Mouse (Mus musculus) MEL (cell line): Measurements from ENCODE around the gene Cdh13. TPM values are rescaled to one million over a fixed set of nuclear protein-coding genes. Genes with fewer than 3 reads are reported as not detected.

Experiments
- DNase-seq: peaks from one replicate; pipeline ENCODE4 v3.0.0; 2011; ENCODE audit warnings: low read depth, low spot score
- H3K27ac ChIP-seq: 2 replicates; pipeline ENCODE4 v1.5.1; 2012; ENCODE audit warnings: low read depth, mild to moderate bottlenecking, control low read depth, low read length, moderate library complexity; ENCODE audit not compliant: control insufficient read depth
- H3K27me3 ChIP-seq, 2 experiments: fragments of 150-350 bp in 1 of 2; sonication (generic) in 1 of 2; 2 replicates each; pipeline ENCODE4 v1.6.1; 2012; ENCODE audit warnings: low read length in 2 of 2, mild to moderate bottlenecking in 2 of 2, improper control_type of control experiment in 1 of 2, moderate library complexity in 1 of 2; ENCODE audit not compliant: insufficient read depth in 2 of 2, control insufficient read depth in 1 of 2
- H3K36me3 ChIP-seq, 2 experiments: 2 replicates each; pipeline ENCODE4 v1.6.1; 2012 to 2014; ENCODE audit warnings: low read length in 2 of 2, improper control_type of control experiment in 1 of 2, inconsistent platforms in 1 of 2, mild to moderate bottlenecking in 1 of 2; ENCODE audit not compliant: insufficient read depth in 2 of 2, control insufficient read depth in 1 of 2
- H3K4me1 ChIP-seq, 2 experiments: fragments of 150-350 bp in 1 of 2; sonication (generic) in 1 of 2; 2 replicates each; pipeline ENCODE4 v1.6.1; 2012; ENCODE audit warnings: low read length in 2 of 2, improper control_type of control experiment in 1 of 2, mild to moderate bottlenecking in 1 of 2; ENCODE audit not compliant: insufficient read depth in 2 of 2, control insufficient read depth in 1 of 2
- H3K4me3 ChIP-seq, 2 experiments: fragments of 150-350 bp in 1 of 2; sonication (generic) in 1 of 2; 2 replicates each; pipeline ENCODE4 v1.5.1; 2012; ENCODE audit warnings: low read depth in 2 of 2, low read length in 2 of 2, mild to moderate bottlenecking in 2 of 2, moderate library complexity in 2 of 2, control low read depth in 1 of 2, improper control_type of control experiment in 1 of 2; ENCODE audit not compliant: control insufficient read depth in 1 of 2, insufficient read depth in 1 of 2
- H3K79me2 ChIP-seq: 2 replicates; pipeline ENCODE4 v1.6.1; 2012; ENCODE audit warnings: mild to moderate bottlenecking, low read length, moderate library complexity; ENCODE audit not compliant: control insufficient read depth, poor library complexity, insufficient read depth
- H3K9ac ChIP-seq: 2 replicates; pipeline ENCODE4 v1.6.1; 2012; ENCODE audit warnings: low read depth, mild to moderate bottlenecking, control low read depth, low read length, moderate library complexity; ENCODE audit not compliant: control insufficient read depth, poor library complexity, severe bottlenecking
- H3K9me3 ChIP-seq: fragments of 150-350 bp; sonication (generic); replicated peaks from 2 replicates; pipeline ENCODE4 v1.6.1; 2012; ENCODE audit warnings: mild to moderate bottlenecking, low read length, improper control_type of control experiment, moderate library complexity; ENCODE audit not compliant: insufficient read depth
- GABPA ChIP-seq: IDR thresholded peaks from 2 replicates; pipeline ENCODE4 v1.6.1; 2012; ENCODE audit warnings: low read depth, mild to moderate bottlenecking, inconsistent platforms, low read length, improper control_type of control experiment, moderate library complexity
- JUND ChIP-seq: IDR thresholded peaks from 2 replicates; pipeline ENCODE4 v1.6.1; 2011; ENCODE audit warnings: low read depth, mild to moderate bottlenecking, improper control_type of control experiment, low read length
- KAT2A ChIP-seq: conservative IDR thresholded peaks from 2 replicates; pipeline ENCODE4 v1.6.1; 2012; ENCODE audit warnings: low read depth, low read length, improper control_type of control experiment, inconsistent platforms
- MAFK ChIP-seq: IDR thresholded peaks from 2 replicates; pipeline ENCODE4 v1.6.1; 2011; ENCODE audit warnings: low read depth, mild to moderate bottlenecking, low read length, improper control_type of control experiment, borderline replicate concordance
- MAX ChIP-seq: IDR thresholded peaks from 2 replicates; pipeline ENCODE4 v1.6.1; 2011; ENCODE audit warnings: low read length, improper control_type of control experiment
- MYB ChIP-seq: IDR thresholded peaks from 2 replicates; pipeline ENCODE4 v1.6.1; 2011; ENCODE audit warnings: mild to moderate bottlenecking, low read depth, low read length, improper control_type of control experiment
- POLR2AphosphoS2 ChIP-seq: IDR thresholded peaks from 2 replicates; pipeline ENCODE4 v1.6.1; 2011; ENCODE audit warnings: low read length, improper control_type of control experiment
- RAD21 ChIP-seq: IDR thresholded peaks from 2 replicates; pipeline ENCODE4 v1.6.1; 2011; ENCODE audit warnings: mild to moderate bottlenecking, low read depth, low read length, improper control_type of control experiment
- SMC3 ChIP-seq: IDR thresholded peaks from 2 replicates; pipeline ENCODE4 v1.6.1; 2011; ENCODE audit warnings: low read depth, low read length, improper control_type of control experiment
- TAL1 ChIP-seq: IDR thresholded peaks from 2 replicates; pipeline ENCODE4 v1.6.1; 2012; ENCODE audit warnings: mild to moderate bottlenecking, inconsistent platforms, low read length, moderate library complexity, mixed read lengths
- TBP ChIP-seq: IDR thresholded peaks from 2 replicates; pipeline ENCODE4 v1.8.0; 2011; ENCODE audit warnings: low read depth, low read length, improper control_type of control experiment
- ZMIZ1 ChIP-seq: IDR thresholded peaks from 2 replicates; pipeline ENCODE4 v1.6.1; 2012; ENCODE audit warnings: low read depth, mild to moderate bottlenecking, inconsistent platforms, low read length, improper control_type of control experiment, moderate library complexity
- ZNF384 ChIP-seq: IDR thresholded peaks from 2 replicates; pipeline ENCODE4 v1.6.1; 2012; ENCODE audit warnings: low read depth, mild to moderate bottlenecking, inconsistent platforms, low read length, improper control_type of control experiment
- polyA plus RNA-seq, 2 experiments: library from polyadenylated mRNA; stranded (reverse) in 1 of 2; unstranded in 1 of 2; fragments of >175 nt in 1 of 2; fragments of >200 nt in 1 of 2; gene quantifications; 2 replicates each; pipeline versions ENCODE4 v1.2.1 to v1.2.4; 2012; ENCODE audit warnings: low replicate concordance in 2 of 2, low read depth in 1 of 2; ENCODE audit not compliant: insufficient read length in 2 of 2, insufficient read depth in 1 of 2, missing spikeins in 1 of 2
- total RNA-seq: library from RNA; depleted of rRNA; stranded (reverse); fragments of 300-350 nt; gene quantifications from 2 replicates; pipeline ENCODE4 v1.2.3, GENCODE M21; 2012

Gene Cdh13
- total and polyA plus RNA-seq, 3 experiments = not detected

DNA sequence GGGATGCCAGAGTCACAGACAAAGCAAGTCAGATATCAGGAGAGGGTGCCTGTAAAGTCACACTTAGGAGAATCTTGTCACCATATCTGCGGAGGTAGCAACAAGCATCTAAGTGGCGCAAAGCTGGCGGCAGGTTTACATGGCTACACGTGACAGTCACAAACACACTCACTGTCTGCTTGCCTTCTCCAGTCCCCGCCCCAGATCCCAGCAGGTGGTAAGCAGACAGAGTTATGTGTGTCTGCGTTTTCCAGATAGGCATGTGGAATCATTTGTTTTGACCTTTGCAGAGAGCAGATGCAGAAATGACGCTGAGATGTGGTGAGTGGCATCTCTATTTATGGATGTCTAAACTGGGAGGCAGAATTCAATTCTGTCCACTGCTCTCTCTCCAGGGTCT is 826.1 kb downstream of the Cdh13 start:
- Histone ChIP-seq H3K79me2 (no peaks in the 10 kb centered on the region), H3K36me3 (no peaks in the 10 kb centered on the region), H3K27me3 (no peaks in the 10 kb centered on the region; a peak in 1 of 4 replicates), H3K4me1 (no peaks in the 10 kb centered on the region), H3K9ac (no peak overlapping the region), H3K4me3 (no peak overlapping the region), H3K9me3 (no peaks in the 10 kb centered on the region), H3K27ac (no peak overlapping the region)
- TF ChIP-seq KAT2A (no peak), TAL1 (no peak), ZNF384 (no peak), MYB (no peak), MAFK (no peak)
- DNase-seq = no peak

DNA sequence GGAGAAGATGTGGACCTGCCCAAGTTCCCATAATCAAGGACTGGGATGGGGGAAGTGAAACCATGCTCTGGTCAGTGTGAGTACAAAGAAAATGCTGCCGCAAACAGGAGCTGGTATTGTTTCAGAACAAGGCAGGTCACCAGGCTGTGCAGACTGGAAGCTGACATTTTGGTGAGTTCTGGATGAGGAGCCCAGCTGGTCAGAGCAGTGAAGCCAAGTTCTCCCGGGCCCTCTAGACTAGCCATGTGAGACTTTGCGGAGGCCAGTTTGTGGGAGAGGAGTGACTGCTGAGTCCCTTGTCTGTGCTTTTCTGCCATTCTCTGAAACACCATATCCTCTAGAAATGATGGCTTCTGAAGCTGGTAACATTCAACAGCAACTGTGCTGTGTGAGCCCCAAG is 829.3 kb downstream of the Cdh13 start:
- no peaks in the 10 kb centered on the region for H3K9me3 ChIP-seq
- no peak overlapping the region for H3K27ac ChIP-seq
- H3K9ac ChIP-seq = no peak overlapping the region
- H3K4me1 ChIP-seq = no peaks in the 10 kb centered on the region
- H3K79me2 ChIP-seq = no peaks in the 10 kb centered on the region
- DNase-seq = no peak
- H3K4me3 ChIP-seq = no peak overlapping the region
- no peaks in the 10 kb centered on the region; a peak in 1 of 4 replicates for H3K27me3 ChIP-seq
- TF ChIP-seq MAX = no peak
- TF ChIP-seq TAL1 = no peak
- TF ChIP-seq ZMIZ1 = no peak
- no peak for TF ChIP-seq SMC3
- TF ChIP-seq POLR2AphosphoS2 = no peak
- no peak for TF ChIP-seq MYB
- H3K36me3 ChIP-seq = no peaks in the 10 kb centered on the region

DNA sequence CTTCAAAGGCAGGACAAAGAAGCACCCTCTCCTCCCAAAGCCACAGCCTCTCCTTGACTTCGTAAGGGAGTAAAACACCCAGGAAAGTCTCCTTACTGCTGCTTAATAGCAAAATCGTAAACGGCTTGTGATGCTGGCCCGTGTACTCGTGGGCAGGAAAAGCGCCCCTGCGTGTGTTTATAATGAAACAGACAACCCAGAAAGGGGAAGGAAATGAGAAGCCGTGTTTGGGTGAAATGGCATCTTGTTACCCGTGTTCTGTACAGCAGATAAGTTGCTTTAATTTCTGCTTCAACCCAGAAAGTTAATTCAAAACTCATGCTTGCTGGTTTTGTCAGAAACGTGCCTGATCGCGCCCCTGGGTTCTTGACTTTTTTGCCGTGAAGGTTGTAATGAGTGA is 837.7 kb downstream of the Cdh13 start:
- H3K79me2 ChIP-seq = no peaks in the 10 kb centered on the region
- H3K4me1 ChIP-seq = no peaks in the 10 kb centered on the region
- H3K9me3 ChIP-seq = no peaks in the 10 kb centered on the region
- no peaks in the 10 kb centered on the region for H3K36me3 ChIP-seq
- no peak overlapping the region for H3K27ac ChIP-seq
- no peak for TF ChIP-seq MAX
- no peak for TF ChIP-seq JUND
- no peak for TF ChIP-seq RAD21
- TF ChIP-seq SMC3 = no peak
- TF ChIP-seq GABPA = no peak
- TF ChIP-seq ZNF384 = no peak
- no peak for TF ChIP-seq TBP
- TF ChIP-seq KAT2A = no peak
- DNase-seq = no peak
- no peaks in the 10 kb centered on the region for H3K27me3 ChIP-seq
- no peak overlapping the region for H3K4me3 ChIP-seq
- H3K9ac ChIP-seq = no peak overlapping the region
